Mouse (Mus musculus) olfactory bulb, adult 2 months (tissue): Measurements from ENCODE around the gene Ano1.

Experiments used
- CTCF ChIP-seq: fragments of 200-500 bp; IDR thresholded peaks from 2 replicates; pipeline ENCODE4 v1.5.1; 2012; ENCODE audit warnings: low read depth, mild to moderate bottlenecking, low read length, moderate library complexity; ENCODE audit not compliant: insufficient read depth
- POLR2A ChIP-seq: fragments of 200-500 bp; IDR thresholded peaks from 2 replicates; pipeline ENCODE4 v1.6.1; 2012; ENCODE audit warnings: mild to moderate bottlenecking, low read depth, low read length, moderate library complexity; ENCODE audit not compliant: insufficient read depth

DNA sequence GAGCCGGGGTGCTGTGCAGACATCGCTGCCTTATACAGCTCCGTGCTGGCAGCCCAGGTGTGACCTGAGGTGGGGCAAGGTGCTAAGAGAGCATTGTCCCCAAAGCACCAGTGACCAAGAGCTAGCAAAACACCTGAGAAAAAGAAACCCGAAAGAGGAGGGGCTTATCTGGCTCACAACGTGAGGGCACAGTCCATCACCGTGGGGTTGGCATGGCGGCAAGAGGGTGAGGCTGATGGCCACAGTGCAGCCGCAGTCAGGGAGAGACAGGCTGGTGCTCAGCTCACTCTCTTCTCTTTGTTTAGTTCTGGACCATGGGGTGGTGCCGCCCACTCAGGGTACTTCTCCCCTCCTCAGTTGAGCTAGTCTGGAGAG is 1.9 kb upstream of the Ano1 start:
- no peak for TF ChIP-seq CTCF
- TF ChIP-seq POLR2A = no peak
